Mouse (Mus musculus) B cell, adult 62 days (primary cell): ENCODE measurements around the gene Magee2. TPM values are rescaled to one million over a fixed set of nuclear protein-coding genes. Genes with fewer than 3 reads are reported as not detected.

ENCODE experiments used
- total RNA-seq: library from RNA; stranded (reverse); gene quantifications from 4 replicates; pipeline ENCODE4 v1.2.4, GENCODE M21; 2023

Gene Magee2
- 0.26 TPM in 1 of 4 replicates, not detected in the others for total RNA-seq

GRCm38 (mm10) chrX:104856751-104857341 lies at the start of gene Magee2:
Magee2 (minus strand) TSS chrX:104857267.

Other genes with a start within 250 kb of the Magee2 start
- gene Zdhhc15, start 186.2 kb downstream of the Magee2 start, total RNA-seq, result 0.22 TPM in 1 of 4 replicates, not detected in the others
- gene Pbdc1, start 222.5 kb upstream of the Magee2 start, total RNA-seq, result 62.1 to 65.1 TPM (median 64.6 TPM) in 4 replicates